In genomic region chr11:95225448-95225847, GRCm38 (mm10) we compare ENCODE assay signal across 19 mouse cellular contexts. TPM values are rescaled to one million over a fixed set of nuclear protein-coding genes. Genes with fewer than 3 reads are reported as not detected.
DNase-seq lines count a peak whose midpoint lies in the region; ATAC-seq lines count a peak whose summit lies in the region.
"Had no signal": no experiment of that assay in that cellular context is flagged by ENCODE, and none has a peak within 500 bp of the region (broad histone marks: within the 10 kb centered on the region; RNA-seq: fewer than 3 reads in every experiment).

No protein-coding gene starts in this region.

- H3K9ac ChIP-seq in lung, embryonic 16.5 days (ENCODE audit: low read length): peak overlapping the region; percentile 54
- H3K9ac ChIP-seq: heart, embryonic 12.5 days; hindbrain, embryonic 12.5 days; liver, postnatal 0 days; midbrain, embryonic 12.5 days had no signal

- peaks cover 15% of the 10 kb centered on the region for H3K4me1 ChIP-seq in lung, embryonic 16.5 days (replicated peaks; ENCODE audit: control insufficient read depth, insufficient read depth, low read length)

- H3K36me3 ChIP-seq in lung, embryonic 16.5 days (ENCODE audit: control insufficient read depth, insufficient read depth, low read length): no peaks in the 10 kb centered on the region
- H3K36me3 ChIP-seq: heart, embryonic 12.5 days; hindbrain, embryonic 12.5 days; midbrain, embryonic 12.5 days had no signal

- H3K27ac ChIP-seq in lung, embryonic 16.5 days (ENCODE audit: low read length): peak overlapping the region; percentile 94
- H3K27ac ChIP-seq: hindbrain, embryonic 12.5 days; kidney, postnatal 0 days; midbrain, embryonic 12.5 days had no signal

- peak overlapping the region; percentile 40 for H3K4me3 ChIP-seq in lung, embryonic 16.5 days (ENCODE audit: low read length)
- H3K4me3 ChIP-seq: heart, embryonic 12.5 days; hindbrain, embryonic 12.5 days; midbrain, embryonic 12.5 days; myocyte had no signal

- 10% methylated on average over 7 of the region's 7 CpGs for WGBS in lung, embryonic 16.5 days

- peaks cover 20% of the 10 kb centered on the region; the same call in 1 of the 2 replicates for H3K27me3 ChIP-seq in lung, embryonic 16.5 days (ENCODE audit: control insufficient read depth, insufficient read depth, low read depth, low read length)

- ATAC-seq in lung, embryonic 16.5 days (ENCODE audit: low read depth): peak; percentile 83
- ATAC-seq: liver, postnatal 0 days had no signal

- peak overlapping the region; percentile 53 for H3K4me2 ChIP-seq in lung, embryonic 16.5 days (ENCODE audit: low read depth, low read length)
- H3K4me2 ChIP-seq: heart, embryonic 12.5 days; hindbrain, embryonic 12.5 days; midbrain, embryonic 12.5 days had no signal

- DNase-seq in embryo, embryonic 9.5 days (ENCODE audit: extremely low spot score): peak; percentile 51
- no peak for DNase-seq in embryo, embryonic 10 days (ENCODE audit: low spot score)
- DNase-seq in lung, adult 18-20 months: no peak
- peak; percentile 12 for DNase-seq in lung, postnatal 14 days
- no peak for DNase-seq in layer of hippocampus, adult 11-12 months (ENCODE audit: low spot score)
- DNase-seq in cerebellum, adult 8-10 months: no peak
- DNase-seq in T-cell, adult 2 months (ENCODE audit: low spot score): no peak
- DNase-seq: adrenal gland, adult 8-10 months; cerebellum, postnatal 10 days; gastrocnemius, postnatal 25 days; liver, postnatal 0 days; right cerebral cortex, postnatal 25 days; thymus, postnatal 14 days had no signal

- H3K9me3 ChIP-seq in lung, embryonic 16.5 days (ENCODE audit: control insufficient read depth, low read length): no peaks in the 10 kb centered on the region
- H3K9me3 ChIP-seq: heart, embryonic 12.5 days; hindbrain, embryonic 12.5 days; midbrain, embryonic 12.5 days had no signal

RNA-seq across cellular contexts. Expression of gene Tac4, which starts 35.9 kb away (rescaled TPM):
- not detected in 2 replicates for polyA plus RNA-seq in lung, embryonic 16.5 days (2015; fragmentation: Nextera tagmentation; extraction: Ambion mirVana)
- polyA plus RNA-seq: heart, embryonic 12.5 days; liver, postnatal 0 days had no signal

Comparison
In these comparisons a context has a peak if more than half of its experiments do, and no peak if none do; other contexts are left out.
1. DNase-seq: peak in embryo, embryonic 9.5 days (single experiment) and lung, postnatal 14 days (single experiment); none in embryo, embryonic 10 days (single experiment), lung, adult 18-20 months (0 of 2), layer of hippocampus, adult 11-12 months (single experiment), cerebellum, adult 8-10 months (single experiment) and T-cell, adult 2 months (single experiment).